Mouse (Mus musculus) liver, postnatal 0 days (tissue): Measurements from ENCODE around the gene Psmd9.

Source experiments
- CTCF ChIP-seq: sonication (generic); IDR thresholded peaks from 2 replicates; pipeline ENCODE4 v1.5.1; 2016; ENCODE audit warnings: antibody characterized with exemption, low read depth
- EP300 ChIP-seq: IDR thresholded peaks from 2 replicates; pipeline ENCODE4 v1.6.1; 2016; ENCODE audit warnings: antibody characterized with exemption, low read depth, mild to moderate bottlenecking

DNA sequence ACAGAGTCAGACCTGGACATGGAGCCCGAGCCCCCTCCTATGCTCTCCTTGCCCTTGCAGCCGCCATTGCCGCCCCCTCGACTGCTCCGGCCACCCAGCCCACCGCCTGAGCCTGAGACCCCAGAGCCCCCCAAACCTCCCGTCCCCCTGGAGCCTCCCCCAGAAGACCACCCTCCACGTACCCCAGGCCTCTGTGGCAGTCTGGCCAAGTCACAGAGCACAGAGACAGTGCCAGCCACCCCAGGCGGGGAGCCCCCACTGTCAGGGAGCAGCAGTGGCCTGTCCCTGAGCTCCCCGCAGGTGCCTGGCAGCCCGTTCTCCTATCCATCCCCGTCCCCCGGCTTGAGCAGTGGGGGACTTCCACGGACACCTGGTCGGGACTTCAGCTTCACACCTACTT, 9.3 kb upstream of the Psmd9 start:
- no peak for TF ChIP-seq CTCF
- no peak for TF ChIP-seq EP300
